Mouse (Mus musculus) left cerebral cortex, postnatal 36 days (tissue): ENCODE measurements around the gene Ptpn14. TPM values are rescaled to one million over a fixed set of nuclear protein-coding genes. Genes with fewer than 3 reads are reported as not detected.

Experiments used
- DNase-seq, 2 experiments: peaks; one replicate each; pipeline ENCODE4 v3.0.0; 2021 to 2022; ENCODE audit warnings: low spot score in 2 of 2, mixed read lengths in 1 of 2
- intact Hi-C: fragments of 180-260 bp; cut with DNase I; formaldehyde crosslinking; loops from one replicate; pipeline ENCODE4 v1.15.1; 2025
- total RNA-seq, 2 experiments: library from RNA; stranded (reverse); gene quantifications; 2 replicates each; pipeline ENCODE4 v1.2.3; 2021

Gene Ptpn14
- total RNA-seq, 2 experiments from 2014 or later = 8.0 to 16.9 TPM

DNA sequence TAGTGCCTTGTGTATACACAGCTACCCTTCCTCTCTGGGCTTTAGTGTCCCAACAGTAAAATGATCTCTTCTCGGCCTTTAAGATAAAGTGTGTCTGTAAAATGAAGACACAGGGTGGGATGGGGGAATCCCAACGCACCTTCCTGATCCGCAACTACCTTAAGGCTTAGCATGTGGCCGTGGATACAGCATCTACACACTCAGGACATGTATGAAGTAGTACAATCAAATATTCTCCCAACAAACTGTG lies 193.4 kb downstream of the Ptpn14 start:
- intact Hi-C loops = no loop called here
- no peak for DNase-seq

DNA sequence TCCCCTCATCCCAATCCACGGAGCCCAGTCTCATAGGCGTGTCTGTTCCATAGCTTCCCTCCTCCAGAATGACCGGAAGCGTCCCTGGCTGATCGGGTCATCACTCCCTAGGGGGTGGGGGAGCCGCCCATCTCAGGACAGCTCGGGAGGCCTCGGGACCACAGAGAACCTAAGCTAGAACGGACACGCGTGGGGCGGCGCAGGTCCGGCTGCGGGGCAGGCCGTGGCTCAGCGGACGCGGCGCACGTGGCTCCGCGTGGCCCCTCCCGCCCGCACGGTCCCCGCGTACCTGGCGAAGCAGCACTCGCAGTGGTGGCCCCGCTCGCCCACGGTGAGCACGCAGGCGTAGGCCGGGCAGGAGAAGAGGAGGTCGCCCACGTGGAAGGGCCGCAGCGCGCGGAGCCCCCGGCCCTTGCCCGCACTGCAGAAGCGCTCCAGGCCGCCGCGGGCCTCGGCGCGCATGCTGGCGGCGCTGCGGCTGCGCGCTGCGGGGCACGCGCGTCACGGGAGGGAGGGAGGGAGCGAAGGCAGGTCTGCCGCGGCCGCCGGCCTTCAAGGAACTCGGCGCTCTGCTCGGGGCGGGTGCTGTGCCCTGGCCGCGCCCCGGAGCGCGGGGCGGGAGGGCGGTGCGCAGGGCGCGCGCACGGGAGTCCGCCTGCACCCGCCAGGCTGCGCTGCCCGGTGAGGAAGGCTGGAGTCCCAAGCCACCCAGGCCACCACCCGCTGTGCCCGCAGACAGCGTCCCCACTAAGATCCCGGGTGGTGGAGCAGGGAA lies 193.9 kb downstream of the Ptpn14 start, which contains the start of gene Smyd2:
TSS of gene Smyd2 (minus strand) at position 546 of the 775 bp plus-strand sequence.
- intact Hi-C loops = no loop called here
- peak; percentile 66 to 84 for DNase-seq

DNA sequence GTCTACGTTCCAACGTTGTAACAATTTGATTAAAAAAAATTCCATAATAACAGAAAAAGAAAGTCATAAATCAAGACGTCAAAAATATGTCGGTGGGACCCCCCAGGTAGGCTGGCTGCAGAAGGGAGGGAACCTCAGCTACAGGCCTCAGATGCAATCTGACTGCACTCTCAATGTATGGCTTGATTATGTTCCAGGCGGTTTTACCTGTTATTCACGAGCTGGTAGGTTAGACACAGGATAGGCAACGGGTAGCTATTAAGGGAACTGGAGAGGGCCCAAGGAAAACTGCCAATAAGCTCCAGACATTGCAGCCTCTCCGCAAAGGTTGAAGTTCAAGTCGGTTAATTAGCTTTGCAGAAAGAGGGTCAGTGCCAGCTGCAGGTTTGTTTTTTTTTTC lies 194.7 kb downstream of the Ptpn14 start:
- intact Hi-C loops = no loop called here
- no peak for DNase-seq

DNA sequence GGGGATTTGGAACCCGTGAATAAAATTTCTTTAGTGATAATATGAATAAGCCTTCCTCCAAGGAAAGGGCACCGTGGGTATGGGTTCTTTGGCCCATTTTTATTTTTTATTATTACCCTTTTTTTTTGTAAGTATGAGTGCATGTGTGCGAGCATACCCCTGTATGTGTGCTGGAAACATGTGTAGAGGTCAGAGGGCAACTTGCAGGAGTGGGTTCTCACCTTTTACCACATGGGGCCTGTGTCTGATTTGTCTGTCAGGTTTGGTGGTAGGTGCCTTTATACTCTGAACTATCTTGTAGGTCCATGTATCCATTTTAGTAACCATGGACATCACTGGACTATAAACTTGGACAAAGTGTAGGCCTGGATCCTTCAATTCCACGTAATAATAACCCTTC lies 195.1 kb downstream of the Ptpn14 start:
- intact Hi-C loops = no loop called here
- no peak for DNase-seq

DNA sequence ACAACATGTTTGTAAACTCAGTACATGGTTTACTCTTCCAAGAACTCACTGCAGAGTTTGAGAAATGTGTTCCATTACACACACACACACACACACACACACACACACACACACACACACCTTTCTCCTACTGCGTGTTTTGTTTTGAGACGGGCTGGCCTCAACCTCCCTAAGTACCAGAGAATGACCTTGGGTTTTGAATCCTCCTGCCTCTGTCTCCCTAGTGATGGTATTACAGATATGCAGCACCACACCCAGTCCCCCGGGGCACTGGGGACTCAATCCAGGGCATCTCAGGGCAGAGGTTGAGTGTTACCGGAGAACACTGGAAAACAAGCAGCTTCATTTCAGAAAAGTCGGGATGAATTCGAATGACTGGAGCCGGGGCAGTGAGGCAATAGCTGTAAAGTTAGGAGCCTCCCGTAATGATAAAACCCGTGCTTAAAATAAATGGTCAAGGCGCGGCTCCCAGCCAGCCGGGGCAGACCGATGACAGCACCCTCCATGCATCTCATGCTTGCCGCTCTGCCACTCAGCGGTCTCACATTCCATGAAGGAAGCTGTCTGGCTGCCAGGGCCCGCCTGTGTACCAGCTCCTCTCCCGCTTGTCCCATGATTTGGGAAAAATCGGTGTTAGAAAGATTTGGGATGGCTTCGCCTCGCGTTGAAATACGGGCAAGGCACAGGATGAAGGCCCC lies 196.0 kb downstream of the Ptpn14 start:
- no peak for DNase-seq
- intact Hi-C loops = no loop called here

DNA sequence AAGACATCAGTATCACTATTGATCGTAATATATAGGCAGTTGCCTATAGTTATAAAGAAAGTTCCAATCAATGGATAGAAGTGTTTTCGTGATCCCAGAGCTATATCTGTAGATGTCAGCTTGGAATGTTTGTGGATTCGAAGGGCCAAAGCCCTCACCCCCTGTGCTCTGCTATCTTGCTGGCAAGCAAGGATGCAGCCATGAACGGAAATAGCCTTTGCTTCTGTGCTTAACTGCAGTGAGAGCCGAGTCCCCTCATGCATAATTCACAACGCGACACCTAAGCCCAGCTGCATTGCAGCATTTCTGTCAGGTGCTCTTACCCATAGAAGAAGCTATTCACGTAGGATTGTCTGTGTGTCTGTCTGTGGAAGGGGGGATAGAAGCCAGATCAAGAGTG lies 198.2 kb downstream of the Ptpn14 start:
- intact Hi-C loops = loop anchor here (5.0 kb wide), 2 partner anchors 39 to 224 kb away; no protein-coding TSS in a partner anchor
- no peak for DNase-seq

Other genes with a start within 250 kb of the Ptpn14 start
- 1 to 10 TPM in 1 of 2 experiments, under 1 TPM in 1; 0.69 to 1.5 TPM for gene Cenpf, start 40.2 kb upstream of the Ptpn14 start, total RNA-seq
- 100 to 1,000 TPM in 1 of 2 experiments, 10 to 100 TPM in 1; 95.7 to 112 TPM for gene Smyd2, start 194.1 kb downstream of the Ptpn14 start, total RNA-seq